Mouse (Mus musculus): Measurements from ENCODE around the gene Atg2a.

DNA sequence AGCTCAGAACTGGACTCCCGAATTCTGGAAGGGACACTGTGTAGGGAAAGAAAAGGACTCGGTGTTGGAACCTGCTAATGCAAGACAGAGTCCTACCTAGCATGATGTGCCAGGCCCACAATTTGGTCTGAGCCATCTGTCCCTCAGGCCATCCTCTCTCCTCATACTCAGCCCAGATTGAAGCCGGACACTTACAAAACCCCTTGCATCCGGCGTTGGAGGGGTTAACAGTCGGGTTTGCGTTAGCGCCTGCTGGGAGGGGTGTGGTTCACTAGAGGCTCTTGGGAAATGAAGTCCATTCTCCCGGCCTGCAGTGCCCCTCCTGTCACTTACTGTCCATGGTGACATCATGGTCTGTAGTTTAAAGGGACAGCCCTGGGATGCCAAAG lies 5.4 kb upstream of the Atg2a start:
- TF ChIP-seq CTCF (conservative IDR thresholded peaks at IDR 0.05; ENCODE audit: insufficient read depth, insufficient read length, low read depth, low read length) (no peak), POLR2A (IDR thresholded peaks at IDR 0.05; ENCODE audit: low read depth, low read length) (no peak)

All from kidney, adult 2 months (tissue).